Mouse (Mus musculus) heart, embryonic 10.5 days (tissue): ENCODE measurements around the gene Pald1. TPM values are rescaled to one million over a fixed set of nuclear protein-coding genes. Genes with fewer than 3 reads are reported as not detected.

Source experiments
- DNase-seq: peaks from one replicate; pipeline ENCODE4 v3.0.0-alpha.2; 2017; ENCODE audit warnings: low spot score
- H3K27ac ChIP-seq: fragments of 300-500 bp; sonication (generic); 2 replicates; pipeline ENCODE4 v1.5.1; 2016; ENCODE audit warnings: mild to moderate bottlenecking
- H3K27me3 ChIP-seq: fragments of 300-500 bp; sonication (generic); 2 replicates; pipeline ENCODE4 v1.6.1; 2016; ENCODE audit warnings: mild to moderate bottlenecking; ENCODE audit not compliant: poor library complexity, insufficient read depth, severe bottlenecking
- H3K36me3 ChIP-seq: fragments of 300-500 bp; sonication (generic); 2 replicates; pipeline ENCODE4 v1.6.1; 2016; ENCODE audit warnings: mild to moderate bottlenecking, moderate library complexity
- H3K4me1 ChIP-seq: fragments of 300-500 bp; sonication (generic); 2 replicates; pipeline ENCODE4 v1.6.1; 2016; ENCODE audit warnings: mild to moderate bottlenecking
- H3K4me3 ChIP-seq: fragments of 300-500 bp; sonication (generic); 2 replicates; pipeline ENCODE4 v1.5.1; 2016; ENCODE audit warnings: mild to moderate bottlenecking, moderate library complexity
- H3K9me3 ChIP-seq: fragments of 300-500 bp; sonication (generic); 2 replicates; pipeline ENCODE4 v1.6.1; 2016; ENCODE audit warnings: mild to moderate bottlenecking, moderate library complexity
- WGBS: fragments of 180-500 bp; shearing (Covaris S2); methylation state at CpG from one replicate; pipeline ENCODE4 v1.1.7; 2016; 5-methylcytosine and 5-hydroxymethylcytosine counted together
- polyA plus RNA-seq: library from polyadenylated mRNA; unstranded; fragments of >200 nt; fragmentation: Nextera tagmentation; extraction: Ambion mirVana; gene quantifications from 2 replicates; pipeline ENCODE4 v1.2.1, GENCODE M21; 2016

Pald1 gene
- polyA plus RNA-seq, 1 experiment from 2014 or later: 34.2 TPM

GRCm38 (mm10) chr10:61284309-61284708 is 99.0 kb downstream of the Pald1 start:
- DNase-seq: no peak
- 89% methylated on average over 4 of the region's 4 CpGs for WGBS
- H3K4me1 ChIP-seq: peaks cover 7% of the 10 kb centered on the region; the same call in 1 of the 2 replicates
- H3K36me3 ChIP-seq: no peaks in the 10 kb centered on the region
- no peak overlapping the region for H3K4me3 ChIP-seq
- H3K9me3 ChIP-seq: no peaks in the 10 kb centered on the region
- no peaks in the 10 kb centered on the region for H3K27me3 ChIP-seq
- H3K27ac ChIP-seq: no peak overlapping the region

- no peak overlapping the region for H3K4me3 ChIP-seq
- no peaks in the 10 kb centered on the region; the same call in 1 of the 2 replicates for H3K4me1 ChIP-seq
- no peak for DNase-seq
- no peaks in the 10 kb centered on the region for H3K9me3 ChIP-seq
- 76% methylated on average over 5 of the region's 5 CpGs for WGBS
- no peaks in the 10 kb centered on the region for H3K36me3 ChIP-seq
- H3K27ac ChIP-seq: no peak overlapping the region
- no peaks in the 10 kb centered on the region for H3K27me3 ChIP-seq
Observed at GRCm38 (mm10) chr10:61281115-61281514, 102.2 kb downstream of the Pald1 start.

DNA sequence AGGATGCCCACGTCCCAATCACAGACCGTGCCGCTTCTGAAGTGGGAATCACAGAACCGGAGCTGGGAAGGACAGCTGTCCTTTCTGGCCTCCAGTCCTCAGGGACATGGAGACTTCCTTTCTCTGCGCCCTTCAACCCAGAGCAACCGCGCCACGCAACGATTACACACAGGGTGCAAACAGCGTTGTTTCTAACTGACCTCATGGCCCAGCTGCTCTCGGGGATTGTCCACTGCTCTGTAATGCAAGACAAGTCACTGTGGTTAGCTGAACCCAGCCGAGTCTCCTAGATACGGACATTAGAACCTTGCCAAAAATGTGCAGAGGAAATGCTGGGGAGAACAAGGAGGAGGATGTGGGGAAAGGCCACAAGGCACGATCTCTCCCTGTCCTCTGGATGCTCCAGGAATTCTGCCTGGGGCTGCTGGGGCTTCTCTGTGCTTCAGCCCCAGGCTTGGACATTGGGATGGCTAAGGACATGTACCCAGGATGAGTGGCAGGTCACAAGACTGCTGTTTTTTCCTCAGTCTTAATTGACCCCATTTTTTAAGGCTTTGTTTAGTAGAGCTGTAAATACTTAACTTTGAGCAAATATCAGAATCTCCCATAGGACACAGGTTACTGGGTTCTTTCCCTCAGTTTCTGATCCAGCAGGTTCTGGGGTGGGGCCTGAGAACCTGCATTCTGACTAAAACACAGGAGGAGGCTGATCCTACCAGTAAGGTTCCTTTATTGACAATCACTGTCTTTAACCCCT is 105.2 kb downstream of the Pald1 start:
- Histone ChIP-seq H3K27ac (no peak overlapping the region), H3K4me1 (peaks cover 21% of the 10 kb centered on the region), H3K27me3 (peaks cover 18% of the 10 kb centered on the region), H3K36me3 (no peaks in the 10 kb centered on the region), H3K9me3 (no peaks in the 10 kb centered on the region), H3K4me3 (no peak overlapping the region)
- DNase-seq: no peak
- 76% methylated on average over 14 of the region's 14 CpGs for WGBS

DNA sequence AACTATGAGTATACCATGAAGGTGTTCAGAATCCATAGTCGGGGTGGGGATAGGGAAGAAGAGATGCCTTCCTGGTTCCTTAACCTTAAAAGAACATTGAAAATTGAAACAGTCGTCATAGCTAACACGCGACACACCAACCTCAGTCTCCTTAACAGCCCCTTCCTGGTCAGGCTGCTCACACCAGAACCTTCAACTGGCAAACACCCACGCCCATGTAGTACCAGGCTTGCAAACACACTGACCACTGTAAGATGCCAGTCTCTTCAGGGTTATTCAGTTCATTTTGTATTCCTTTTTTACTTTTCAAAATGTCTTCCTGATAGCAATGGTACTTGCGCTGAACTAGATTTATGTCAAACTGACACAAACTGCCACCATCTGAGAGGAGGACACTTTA is 106.3 kb downstream of the Pald1 start:
- 84% methylated on average over 6 of the region's 6 CpGs for WGBS

GRCm38 (mm10) chr10:61275669-61276110 is 107.6 kb downstream of the Pald1 start:
- Histone ChIP-seq H3K36me3 (no peaks in the 10 kb centered on the region), H3K4me1 (peaks cover 36% of the 10 kb centered on the region), H3K9me3 (no peaks in the 10 kb centered on the region), H3K27ac (peak overlapping the region; percentile 70; the same call in 1 of the 2 replicates), H3K4me3 (peak overlapping the region; percentile 29; the same call in 1 of the 2 replicates), H3K27me3 (peaks cover 18% of the 10 kb centered on the region)
- DNase-seq: no peak
- WGBS: under 1% methylated on average over 5 of the region's 5 CpGs

More for the DNA sequence above, 106.3 kb downstream of the Pald1 start:
- Histone ChIP-seq H3K9me3 (no peaks in the 10 kb centered on the region), H3K36me3 (no peaks in the 10 kb centered on the region), H3K27me3 (peaks cover 18% of the 10 kb centered on the region), H3K4me3 (no peak overlapping the region), H3K4me1 (peaks cover 31% of the 10 kb centered on the region), H3K27ac (no peak overlapping the region)
- no peak for DNase-seq

DNA sequence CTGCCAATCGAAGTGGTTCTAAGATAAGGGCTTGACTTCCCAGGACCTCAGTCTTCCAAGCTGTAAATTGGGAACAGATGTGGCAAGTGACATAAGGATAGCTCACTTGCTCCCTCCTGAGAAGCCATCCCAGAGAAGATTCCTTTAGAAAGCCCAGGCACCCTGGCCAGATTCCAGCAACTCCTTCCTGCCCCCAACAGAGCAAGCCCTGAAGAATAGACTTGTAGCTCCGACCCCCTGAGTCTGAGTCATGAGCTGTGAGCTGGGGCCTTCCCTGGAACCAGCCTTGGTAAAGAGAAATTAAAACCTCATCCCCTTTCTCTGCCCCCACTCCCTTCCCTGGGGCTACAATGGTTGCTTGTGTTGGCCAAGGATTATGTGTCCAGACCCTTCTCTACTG is 108.8 kb downstream of the Pald1 start:
- Histone ChIP-seq H3K36me3 (no peaks in the 10 kb centered on the region), H3K4me3 (no peak overlapping the region), H3K4me1 (peaks cover 37% of the 10 kb centered on the region), H3K9me3 (no peaks in the 10 kb centered on the region), H3K27me3 (peaks cover 18% of the 10 kb centered on the region), H3K27ac (no peak overlapping the region)
- no peak for DNase-seq
- 57% methylated on average over 2 of the region's 2 CpGs for WGBS

- H3K27me3 ChIP-seq: peaks cover 18% of the 10 kb centered on the region
- no peak for DNase-seq
- peak overlapping the region; percentile 87; the same call in 1 of the 2 replicates for H3K27ac ChIP-seq
- H3K4me1 ChIP-seq: peaks cover 39% of the 10 kb centered on the region
- peak overlapping the region; percentile 75 for H3K4me3 ChIP-seq
- H3K9me3 ChIP-seq: no peaks in the 10 kb centered on the region
- 55% methylated on average over 7 of the region's 7 CpGs for WGBS
- H3K36me3 ChIP-seq: no peaks in the 10 kb centered on the region
Observed at GRCm38 (mm10) chr10:61273844-61274215, 109.5 kb downstream of the Pald1 start.

DNA sequence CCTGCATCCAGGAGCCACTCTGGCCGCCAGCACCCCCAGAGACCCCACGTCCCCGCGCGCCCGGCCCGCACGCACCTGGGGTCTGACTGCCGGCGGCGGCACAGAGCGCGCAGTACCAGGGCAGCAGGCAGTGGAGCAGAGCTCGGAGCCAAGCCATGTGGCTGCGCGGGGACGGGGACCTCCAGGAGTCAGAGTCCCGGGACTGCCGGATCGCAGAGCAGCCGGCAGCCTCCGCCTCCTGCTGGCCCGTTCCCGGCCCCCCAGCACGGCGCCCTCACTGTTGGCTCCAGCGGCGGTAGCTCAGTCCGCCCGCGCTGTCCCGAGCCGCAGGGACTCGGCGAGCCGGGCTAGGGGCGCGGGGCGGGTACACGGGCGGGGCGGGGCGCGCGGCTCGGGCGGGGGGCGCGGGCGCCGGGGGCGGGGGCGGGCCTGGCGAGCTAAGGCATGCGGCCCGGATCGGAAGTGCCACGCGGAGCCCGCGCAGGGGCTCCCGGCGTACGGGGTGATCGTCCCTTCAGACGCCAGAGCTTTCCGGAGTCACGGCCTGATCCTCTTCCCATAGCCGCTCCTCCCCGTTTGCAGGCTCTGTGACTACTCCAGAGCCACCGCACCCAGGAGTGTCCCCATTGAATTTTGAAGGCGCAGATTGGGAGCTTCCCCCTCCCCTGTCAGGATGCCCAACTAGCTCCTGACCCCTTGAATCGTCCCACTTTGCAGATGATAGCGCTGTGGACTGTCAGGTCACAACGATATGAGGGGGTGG is 110.1 kb downstream of the Pald1 start, which contains the start of gene Adamts14:
Gene Adamts14 (minus strand): TSS at position 358 of the 763 bp plus-strand sequence.
- peaks cover 39% of the 10 kb centered on the region for H3K4me1 ChIP-seq
- peak within 1 kb of the TSS; percentile 87 for H3K27ac ChIP-seq
- under 1% methylated on average over 57 of the region's 75 CpGs for WGBS
- H3K36me3 ChIP-seq: no peaks in the 10 kb centered on the region
- H3K9me3 ChIP-seq: no peaks in the 10 kb centered on the region
- peaks cover 18% of the 10 kb centered on the region for H3K27me3 ChIP-seq
- H3K4me3 ChIP-seq: peak within 1 kb of the TSS; percentile 75
- peak; percentile 77 for DNase-seq

- Histone ChIP-seq H3K27me3 (peaks cover 21% of the 10 kb centered on the region), H3K9me3 (no peaks in the 10 kb centered on the region), H3K4me1 (peaks cover 39% of the 10 kb centered on the region), H3K36me3 (no peaks in the 10 kb centered on the region), H3K27ac (peak overlapping the region; percentile 87), H3K4me3 (peak overlapping the region; percentile 75)
- WGBS: 41% methylated on average over 5 of the region's 5 CpGs
- DNase-seq: no peak
Observed at GRCm38 (mm10) chr10:61272631-61273030, 110.7 kb downstream of the Pald1 start.

DNA sequence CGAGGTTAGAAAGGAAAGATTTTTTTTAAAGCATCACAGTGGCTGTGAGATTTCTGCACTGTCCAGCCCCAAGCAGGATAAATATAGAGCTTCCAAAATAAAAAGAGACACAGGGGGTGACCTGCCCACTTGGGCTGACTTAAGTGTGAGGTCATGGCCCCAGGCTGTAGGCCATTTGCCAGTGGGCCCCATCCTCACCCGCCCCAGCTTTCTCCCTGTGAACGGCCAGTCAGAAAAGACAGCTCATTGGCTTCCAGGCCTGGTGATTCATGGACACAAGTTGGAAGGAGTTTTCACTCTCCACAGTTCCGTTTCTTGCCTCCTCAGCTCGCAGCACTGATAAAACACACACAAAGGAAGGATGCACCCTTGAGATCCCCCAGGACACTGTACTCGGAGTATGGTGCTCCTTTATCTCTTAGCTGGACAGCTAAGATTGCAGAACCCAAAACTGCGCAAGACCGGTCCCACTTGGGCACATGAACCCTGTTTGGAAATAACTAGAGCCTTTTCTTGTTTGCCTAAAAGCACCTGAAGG is 111.2 kb downstream of the Pald1 start:
- Histone ChIP-seq H3K36me3 (no peaks in the 10 kb centered on the region), H3K27me3 (peaks cover 25% of the 10 kb centered on the region), H3K4me1 (peaks cover 43% of the 10 kb centered on the region), H3K27ac (no peak overlapping the region), H3K9me3 (no peaks in the 10 kb centered on the region), H3K4me3 (no peak overlapping the region)
- no peak for DNase-seq
- whole genome bisulfite sequencing: 26% methylated on average over 8 of the region's 8 CpGs
